Mouse (Mus musculus): ENCODE measurements around the gene 4933412E24Rik. TPM values are rescaled to one million over a fixed set of nuclear protein-coding genes. Genes with fewer than 3 reads are reported as not detected.

The 4933412E24Rik gene
- not detected in 2 replicates for total RNA-seq (2014; fragmentation: Nextera tagmentation)
- not detected in 2 replicates for total RNA-seq (2017)

DNA sequence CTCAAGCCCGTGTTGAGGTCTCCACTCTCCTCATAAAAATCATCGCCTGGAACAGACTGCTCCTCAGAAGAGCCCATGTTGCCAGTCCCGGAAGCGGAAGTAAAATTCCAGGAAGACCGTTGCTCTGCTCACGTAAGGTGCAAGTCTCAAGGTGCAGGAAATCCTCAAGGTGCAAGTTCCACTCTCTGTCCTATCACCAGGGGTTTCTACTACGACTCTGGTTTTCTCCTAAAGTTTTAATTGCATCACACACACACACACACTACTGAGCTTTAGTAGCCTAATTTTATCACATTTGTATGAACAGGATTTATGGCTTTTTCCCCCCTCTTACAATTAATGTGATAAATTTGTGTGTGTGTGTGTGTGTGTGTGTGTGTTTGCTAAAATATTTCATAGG is at the start of gene 4933412E24Rik:
Gene 4933412E24Rik, minus strand, starts transcription at position 101 of the 400 bp plus-strand sequence.
- no peak for ATAC-seq (replicated peaks; ENCODE audit: low FRiP score, low TSS enrichment, poor library complexity, severe bottlenecking)

DNA sequence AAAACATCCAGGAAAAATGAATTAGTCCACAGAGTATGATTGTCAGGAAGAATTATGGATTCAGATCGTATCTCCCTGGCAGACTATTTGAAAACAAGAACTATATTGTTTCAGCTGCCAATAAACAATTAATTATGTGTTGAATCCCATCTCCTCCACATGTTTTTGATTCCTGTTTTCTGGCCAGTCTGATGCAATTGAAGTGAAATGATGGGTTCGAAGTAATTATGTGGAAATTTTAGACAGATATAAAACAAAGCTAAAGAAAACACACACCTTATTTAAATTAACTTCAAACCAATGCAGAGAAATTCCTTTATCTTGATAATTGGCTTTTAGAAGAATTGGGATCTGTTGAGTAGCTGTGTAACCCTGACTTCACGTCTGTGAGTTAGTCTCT is 14.3 kb upstream of the 4933412E24Rik start:
- no peak for ATAC-seq (replicated peaks; ENCODE audit: low FRiP score, low TSS enrichment, poor library complexity, severe bottlenecking)

GRCm38 (mm10) chr15:60021256-60021655 is 4.8 kb upstream of the 4933412E24Rik start:
- no peak for ATAC-seq (replicated peaks; ENCODE audit: low FRiP score, low TSS enrichment, poor library complexity, severe bottlenecking)

DNA sequence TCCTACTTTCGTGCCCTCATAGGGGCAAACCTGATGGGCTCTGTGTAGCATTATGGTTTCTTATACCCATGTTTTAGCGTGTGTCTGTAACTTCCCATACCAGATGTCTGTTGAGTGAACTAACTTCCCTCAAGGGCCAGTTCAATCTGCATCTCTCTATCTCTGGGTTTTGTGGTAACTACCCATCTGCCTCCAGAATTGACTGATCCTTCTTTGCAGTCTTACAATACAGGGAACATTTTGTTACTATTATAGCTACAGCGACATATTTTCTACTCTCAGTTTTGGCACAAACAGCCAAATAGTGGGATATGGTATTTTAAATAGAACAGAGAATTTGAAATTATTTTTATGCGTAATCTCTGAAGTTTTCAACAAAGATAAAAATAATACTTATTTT is 6.2 kb downstream of the 4933412E24Rik start:
- ATAC-seq (replicated peaks; ENCODE audit: low FRiP score, low TSS enrichment, poor library complexity, severe bottlenecking): no peak

- no peak for ATAC-seq (replicated peaks; ENCODE audit: low FRiP score, low TSS enrichment, poor library complexity, severe bottlenecking)
Observed at GRCm38 (mm10) chr15:60009610-60010009, 6.8 kb downstream of the 4933412E24Rik start.

DNA sequence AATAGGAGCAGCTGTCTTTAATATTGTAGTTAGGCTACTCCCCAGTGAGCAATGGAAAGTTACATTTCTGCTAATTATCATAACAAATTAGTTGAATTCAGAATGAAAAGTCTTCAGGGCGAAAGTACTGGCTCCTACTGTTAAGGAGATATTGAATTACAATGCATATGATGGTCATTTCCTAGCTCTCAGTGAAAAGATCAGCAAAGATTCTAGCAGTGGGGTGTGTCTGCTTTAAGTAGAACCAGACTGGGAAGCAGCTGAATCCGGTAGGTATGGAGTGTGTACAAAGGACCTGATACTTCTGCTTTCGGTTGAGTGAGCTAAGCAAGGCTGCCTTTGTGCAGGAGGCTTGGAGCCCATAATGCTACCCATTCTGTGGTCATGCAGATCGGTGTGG is 32.6 kb downstream of the 4933412E24Rik start:
- no peak for ATAC-seq (replicated peaks; ENCODE audit: low FRiP score, low TSS enrichment, poor library complexity, severe bottlenecking)

- ATAC-seq (replicated peaks; ENCODE audit: low FRiP score, low TSS enrichment, poor library complexity, severe bottlenecking): no peak
Observed at GRCm38 (mm10) chr15:59975310-59975709, 41.1 kb downstream of the 4933412E24Rik start.

- no peak for ATAC-seq (replicated peaks; ENCODE audit: low FRiP score, low TSS enrichment, poor library complexity, severe bottlenecking)
Observed at GRCm38 (mm10) chr15:59974584-59974983, 41.8 kb downstream of the 4933412E24Rik start.

- no peak for ATAC-seq (replicated peaks; ENCODE audit: low FRiP score, low TSS enrichment, poor library complexity, severe bottlenecking)
Observed at GRCm38 (mm10) chr15:59973651-59974519, 42.5 kb downstream of the 4933412E24Rik start.
